Mouse (Mus musculus) gastrocnemius, adult 18-20 months (tissue): ENCODE data around the gene Coro2a. TPM values are rescaled to one million over a fixed set of nuclear protein-coding genes. Genes with fewer than 3 reads are reported as not detected.
"Not testable (repeated sequence)": the region's sequence is repeated elsewhere in the genome, so short reads cannot be mapped to it uniquely, and the experiment has no call there.

Experiments
- DNase-seq: peaks from one replicate; pipeline ENCODE4 v3.0.0; 2021; ENCODE audit warnings: low spot score
- long read RNA-seq, 2 experiments: library from polyadenylated mRNA; stranded (forward); transcript quantifications; one replicate each; pipeline ENCODE4 v2.0.0; 2021
- total RNA-seq, 2 experiments: library from RNA; stranded (reverse); gene quantifications; 2 replicates each; pipeline ENCODE4 v1.2.3; 2021

Coro2a gene
- total RNA-seq: under 1 TPM; 0.11 to 0.26 TPM
- long read RNA-seq, experiment 1: 0 reads
- long read RNA-seq, experiment 2: 0 reads

DNA sequence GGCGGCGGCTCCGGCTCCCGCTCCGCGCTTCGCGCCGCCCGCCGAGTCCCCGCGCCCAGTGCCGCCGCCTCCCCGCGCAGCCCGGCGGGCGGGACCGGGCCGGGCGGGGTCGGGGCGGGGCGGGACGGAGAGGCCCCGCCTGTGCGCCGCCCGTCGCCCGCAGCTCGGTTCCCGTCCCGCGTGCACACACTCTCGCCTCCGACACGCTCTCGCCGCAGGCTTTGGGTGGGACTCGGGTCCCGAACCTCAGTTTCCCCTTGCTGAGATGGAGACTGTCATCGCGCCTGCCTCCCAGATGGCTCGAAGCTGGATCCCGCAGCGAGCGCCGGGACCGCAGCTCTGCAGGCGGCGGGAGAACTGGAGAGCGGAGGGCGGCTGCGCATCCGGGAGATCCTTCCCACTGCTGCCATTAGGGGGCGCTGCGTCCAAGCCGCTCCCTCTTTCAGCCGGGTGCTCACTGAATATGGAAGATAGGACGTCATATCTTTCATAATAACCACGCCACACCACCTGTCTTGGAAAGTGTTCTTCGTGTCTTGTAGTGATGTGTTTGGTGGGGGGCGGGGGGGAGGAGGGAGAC, at the start of gene Coro2a:
TSS of gene Coro2a (minus strand) at position 359 of the 580 bp plus-strand sequence.
- DNase-seq: peak; percentile 75

DNA sequence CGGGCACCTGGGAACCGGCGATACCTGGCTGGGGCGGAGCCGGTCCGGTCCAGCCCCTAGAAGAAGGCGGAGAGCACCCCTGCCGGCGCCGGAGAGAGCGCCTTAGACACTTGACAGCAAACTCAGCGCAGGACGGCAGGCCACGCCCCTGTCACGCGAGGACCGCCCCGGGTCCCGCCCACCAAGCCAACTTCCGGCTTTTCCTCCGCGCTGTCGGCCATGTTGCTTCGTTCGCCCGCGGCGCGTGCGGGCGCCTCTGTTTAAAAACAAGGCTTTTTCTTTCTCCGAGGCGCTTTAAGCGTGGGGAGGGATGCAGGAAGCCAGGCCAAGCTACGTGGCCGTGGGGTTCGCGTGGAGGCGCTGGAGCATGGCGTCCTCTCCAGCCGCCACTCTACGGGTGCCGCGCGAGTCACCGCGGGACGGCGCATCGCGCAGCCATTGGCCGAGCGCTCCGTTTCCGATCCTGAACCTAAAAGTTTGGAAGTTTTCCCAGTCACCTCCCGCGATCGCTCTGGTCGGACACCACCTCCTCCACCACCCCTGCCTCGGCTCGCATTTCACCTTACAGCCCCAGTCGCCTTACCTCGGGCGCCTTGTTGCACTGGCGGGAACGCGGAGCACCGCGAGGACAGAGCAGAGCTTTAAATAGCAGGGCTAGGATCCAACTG, 48.2 kb upstream of the Coro2a start, which contains the start of gene Tbc1d2:
TSS of gene Tbc1d2 (minus strand) at position 124 of the 668 bp plus-strand sequence.
- peak; percentile 94 for DNase-seq

DNA sequence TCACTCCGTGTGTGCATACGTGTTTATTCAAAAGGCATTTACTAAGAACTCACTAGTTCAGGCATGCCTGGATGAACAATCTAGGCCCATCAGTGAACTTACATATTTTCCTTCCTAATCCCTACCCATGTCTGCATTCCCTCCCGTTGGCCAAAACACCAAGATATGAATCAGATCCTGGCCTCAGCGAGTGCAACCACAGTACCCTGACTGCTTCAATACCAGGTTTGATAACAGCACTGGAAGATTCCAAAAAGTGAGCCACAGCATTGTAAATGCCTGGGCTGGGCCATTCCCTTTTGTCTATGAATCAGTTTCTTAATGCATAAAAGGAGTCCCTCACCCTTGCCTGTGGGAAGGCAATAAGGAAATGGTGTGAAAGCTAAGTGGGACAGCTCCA, 47.2 kb upstream of the Coro2a start:
- DNase-seq: no peak

DNA sequence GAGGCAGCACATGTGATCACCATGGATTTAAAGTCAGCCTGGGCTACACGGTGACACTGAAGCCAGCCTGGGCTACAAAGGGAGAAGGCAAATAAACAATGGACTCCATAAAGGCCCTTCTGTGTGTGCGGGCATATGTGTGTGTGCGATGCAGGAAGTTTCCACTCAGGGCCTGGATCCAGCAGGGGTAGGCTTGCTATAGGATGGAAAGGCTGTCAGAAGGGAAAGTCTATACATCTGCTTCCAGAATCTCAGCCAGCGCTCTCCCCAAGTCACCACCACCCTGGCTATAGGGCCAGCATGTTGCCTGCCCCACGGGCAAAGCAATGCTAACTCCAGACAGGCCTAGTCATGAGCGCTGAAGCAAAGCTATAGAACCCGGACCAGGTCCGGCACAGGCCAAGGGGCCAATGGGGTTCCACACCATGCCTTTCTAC, 41.7 kb upstream of the Coro2a start:
- DNase-seq: no peak

DNA sequence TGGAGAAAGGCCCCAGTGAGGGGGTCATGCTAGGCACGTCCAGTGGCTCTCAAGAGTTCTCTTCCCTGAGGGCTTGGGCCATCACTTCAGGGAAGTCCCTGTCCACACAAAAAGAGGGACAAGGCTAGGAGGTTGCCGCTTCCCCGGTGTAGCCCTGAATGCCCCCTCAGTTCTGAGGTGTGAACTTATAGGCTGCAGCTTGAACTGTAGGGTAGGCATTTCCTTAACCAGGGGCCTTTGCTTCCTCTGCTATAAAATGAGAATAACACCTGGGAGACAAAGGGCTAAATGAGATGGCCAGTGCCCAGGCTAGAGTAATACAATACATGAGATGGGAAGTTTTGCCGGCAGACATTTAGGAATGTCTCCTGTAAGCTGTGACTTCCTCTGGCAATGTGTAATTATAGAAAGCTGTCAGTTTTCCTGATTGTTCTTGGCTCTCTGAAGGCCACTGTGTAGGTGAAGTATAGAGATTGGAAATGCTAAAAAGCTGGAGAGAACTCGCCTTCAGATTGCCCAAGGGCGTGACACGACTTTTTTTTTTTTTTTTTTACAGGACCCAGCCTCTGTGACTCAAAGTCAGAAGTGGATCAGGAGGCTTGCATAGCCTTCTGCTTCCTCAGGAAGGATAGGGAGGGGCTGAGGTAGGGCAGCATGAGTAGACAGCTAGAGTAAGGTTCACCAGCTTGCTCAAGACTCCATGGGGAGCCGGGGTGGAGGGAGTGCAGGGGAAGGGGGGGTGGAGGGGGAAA, 41.1 kb upstream of the Coro2a start:
- no peak for DNase-seq

DNA sequence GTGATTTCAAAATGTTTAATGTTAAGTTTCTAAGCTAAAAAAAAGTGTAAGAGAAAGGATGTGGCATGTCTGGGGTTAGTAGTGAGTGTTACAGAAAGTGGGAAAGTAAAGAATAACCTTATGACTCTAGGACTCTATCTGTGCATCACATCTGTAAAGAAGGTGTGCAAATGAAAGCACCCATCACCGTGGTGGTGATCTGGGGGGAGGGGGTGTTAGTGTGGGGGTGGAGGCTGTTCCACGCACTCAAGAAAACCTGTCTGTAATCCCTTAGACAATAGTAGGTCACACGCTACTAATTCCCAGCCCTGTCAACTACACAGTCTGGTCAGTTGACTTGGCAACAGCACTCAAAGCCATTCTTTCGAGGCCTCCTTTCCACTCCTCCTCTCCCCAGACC, 39.3 kb upstream of the Coro2a start:
- DNase-seq: no peak

DNA sequence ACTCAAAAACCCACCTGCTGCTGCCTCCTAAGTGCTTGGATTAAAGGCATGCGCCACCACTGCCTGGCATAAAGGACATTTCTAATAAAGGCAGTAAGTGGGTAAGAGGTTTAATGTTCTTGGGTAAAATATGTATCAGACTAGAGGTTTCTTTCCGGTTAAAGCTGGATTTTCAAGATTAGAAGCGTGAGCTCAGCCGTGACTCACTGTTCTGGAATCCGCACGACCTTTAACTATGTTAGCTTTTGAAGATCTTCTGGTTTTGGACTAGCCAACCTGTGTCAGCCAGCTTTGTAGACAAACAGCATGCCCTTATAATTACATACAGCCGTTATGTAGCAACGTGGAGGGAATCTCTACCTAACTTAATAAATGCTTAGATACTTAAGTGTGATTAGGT, 37.9 kb upstream of the Coro2a start:
- DNase-seq: no peak

DNA sequence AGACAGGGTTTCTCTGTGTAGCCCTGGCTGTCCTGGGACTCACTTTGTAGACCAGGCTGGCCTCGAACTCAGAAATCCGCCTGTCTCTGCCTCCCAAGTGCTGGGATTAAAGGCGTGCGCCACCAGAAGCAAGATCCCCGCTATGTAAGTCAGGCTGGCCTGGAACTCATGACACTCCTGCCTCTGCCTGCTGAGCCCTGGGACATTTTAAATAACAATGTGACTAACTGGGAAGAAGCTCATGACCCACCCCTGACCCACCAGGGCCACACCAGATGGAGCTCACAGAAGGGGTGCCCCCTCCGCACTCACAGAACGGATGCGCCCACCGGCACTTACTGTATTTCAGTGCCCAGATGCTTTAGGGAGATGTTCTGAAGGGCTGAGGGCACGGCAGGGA, 35.2 kb upstream of the Coro2a start:
- not testable (repeated sequence) for DNase-seq

DNA sequence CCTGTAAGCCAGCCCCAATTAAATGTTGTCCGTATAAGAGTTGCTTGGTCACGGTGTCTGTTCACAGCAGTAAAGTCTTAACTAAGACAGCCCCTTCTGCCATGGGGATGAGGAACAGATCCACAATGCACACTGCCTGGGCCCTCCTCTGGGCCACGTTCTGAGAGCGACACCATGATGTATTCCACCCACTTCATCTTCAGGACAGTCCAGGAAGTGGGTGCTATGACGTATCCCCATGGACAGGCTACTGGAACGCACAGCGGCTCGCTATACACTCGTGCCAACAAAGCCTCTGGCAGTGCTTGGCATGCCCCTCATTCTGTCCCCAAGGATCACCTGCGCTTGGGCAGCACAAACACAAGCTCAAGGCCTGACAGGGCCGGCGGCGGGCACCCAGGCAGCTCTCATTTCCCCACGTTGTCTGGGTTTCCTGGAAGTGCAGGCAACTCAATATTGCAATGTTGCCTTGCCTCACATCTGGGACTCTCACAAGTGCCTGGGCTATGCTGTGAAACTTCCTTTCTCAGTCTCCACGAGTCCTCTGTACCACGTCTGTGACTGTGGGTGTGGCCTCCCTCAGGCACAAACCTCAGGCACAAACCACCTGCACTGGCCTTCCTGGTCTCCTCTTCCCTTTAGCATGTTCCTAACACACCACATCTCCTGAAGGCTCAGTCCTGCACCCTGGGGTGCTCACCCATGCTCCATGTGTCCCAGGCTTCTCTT, 33.9 kb upstream of the Coro2a start:
- no peak for DNase-seq

DNA sequence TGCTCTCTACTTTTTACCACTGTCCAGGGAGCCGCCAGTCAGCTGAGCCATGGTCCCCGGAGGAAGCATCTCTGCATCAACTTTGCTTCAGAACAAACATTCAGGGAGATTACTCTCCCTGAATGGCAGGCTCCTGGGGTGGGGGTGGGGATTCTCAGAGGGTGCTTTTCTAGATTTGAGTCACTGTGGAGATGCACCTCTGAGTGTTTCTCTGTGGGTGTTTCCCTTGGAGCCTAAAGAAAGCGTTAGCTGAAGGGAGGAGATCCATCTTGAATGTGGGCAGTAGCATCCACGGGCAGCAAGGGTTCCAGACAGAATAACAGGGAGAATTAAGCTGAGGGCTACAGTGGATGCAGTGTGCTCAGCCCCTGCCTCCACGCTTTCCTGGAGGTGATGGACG, 32.9 kb upstream of the Coro2a start:
- no peak for DNase-seq

DNA sequence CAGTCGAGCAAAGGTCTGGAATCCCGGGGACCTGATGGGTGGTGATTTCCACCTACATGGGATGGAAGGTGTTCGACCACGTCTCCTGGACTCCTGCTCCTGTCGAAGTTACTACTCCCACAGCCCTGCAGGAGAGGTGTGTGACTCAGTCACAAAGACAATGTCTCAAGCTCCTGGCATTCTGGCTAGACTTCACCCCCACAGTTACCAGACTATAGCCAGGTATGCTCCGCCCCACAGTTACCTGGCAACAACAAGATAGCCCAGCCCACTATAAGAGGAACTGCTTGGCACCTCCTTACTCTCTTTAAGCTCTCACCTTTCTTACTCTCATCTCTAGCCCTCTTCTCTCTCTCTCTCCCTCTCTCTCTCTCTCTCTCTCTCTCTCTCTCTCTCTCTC, 31.6 kb upstream of the Coro2a start:
- not testable (repeated sequence) for DNase-seq

DNA sequence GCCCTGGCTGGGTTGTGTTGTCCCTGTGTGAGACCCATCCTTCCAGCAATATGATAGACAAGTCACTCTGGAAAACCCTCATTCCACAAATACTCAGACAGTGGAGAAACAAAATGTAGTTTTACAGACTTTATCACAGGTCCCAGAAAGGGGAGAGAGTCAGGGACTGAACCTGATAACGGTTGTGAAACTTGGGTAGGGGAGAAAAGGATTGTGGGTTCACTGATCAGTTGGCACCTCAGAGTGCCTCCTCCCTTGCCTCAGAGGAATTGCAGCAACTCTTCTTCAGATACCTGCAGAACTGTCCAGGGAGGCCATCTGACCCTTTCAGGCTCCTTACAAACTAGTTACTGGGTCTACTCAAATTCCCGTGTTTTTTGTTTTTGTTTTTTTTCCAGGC, 30.5 kb upstream of the Coro2a start:
- no peak for DNase-seq

DNA sequence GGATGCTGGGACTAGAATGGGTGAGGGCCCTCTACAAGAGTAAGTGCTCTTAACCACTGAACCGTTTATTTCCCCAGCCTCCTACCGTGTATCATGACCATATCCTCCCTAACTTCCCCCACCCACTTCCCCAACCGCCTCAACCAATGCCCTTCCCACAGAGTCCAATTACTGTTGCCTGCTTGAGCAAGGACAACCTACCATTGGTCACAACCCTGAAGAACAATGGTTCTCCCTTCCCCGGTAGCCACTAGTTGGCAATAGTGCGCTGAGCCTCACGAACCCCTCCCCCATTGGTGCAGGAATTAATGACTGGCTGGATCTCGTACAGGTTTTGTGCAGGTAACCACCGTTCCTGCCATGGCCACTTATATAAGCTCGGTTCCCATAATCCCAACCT, 28.4 kb upstream of the Coro2a start:
- DNase-seq: no peak

DNA sequence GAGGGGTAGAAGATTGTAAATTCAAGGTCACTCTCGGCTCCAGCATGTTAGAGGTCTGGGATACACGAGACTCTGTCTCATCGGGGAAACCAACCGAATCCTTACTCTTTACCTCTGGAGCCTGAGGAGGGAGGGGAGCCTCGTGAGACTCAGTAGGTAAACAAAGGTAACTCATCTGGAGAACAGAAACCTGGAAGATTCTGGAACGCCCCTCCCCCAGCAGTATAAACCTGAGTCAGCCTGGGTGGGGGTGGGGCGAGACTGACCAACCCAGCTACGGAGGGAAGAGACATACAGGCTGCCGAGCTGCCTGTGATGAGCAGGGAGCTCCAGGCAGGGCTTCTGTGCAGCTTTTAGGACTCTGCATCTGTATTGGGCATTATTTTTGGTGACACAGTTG, 26.9 kb upstream of the Coro2a start:
- DNase-seq: no peak

DNA sequence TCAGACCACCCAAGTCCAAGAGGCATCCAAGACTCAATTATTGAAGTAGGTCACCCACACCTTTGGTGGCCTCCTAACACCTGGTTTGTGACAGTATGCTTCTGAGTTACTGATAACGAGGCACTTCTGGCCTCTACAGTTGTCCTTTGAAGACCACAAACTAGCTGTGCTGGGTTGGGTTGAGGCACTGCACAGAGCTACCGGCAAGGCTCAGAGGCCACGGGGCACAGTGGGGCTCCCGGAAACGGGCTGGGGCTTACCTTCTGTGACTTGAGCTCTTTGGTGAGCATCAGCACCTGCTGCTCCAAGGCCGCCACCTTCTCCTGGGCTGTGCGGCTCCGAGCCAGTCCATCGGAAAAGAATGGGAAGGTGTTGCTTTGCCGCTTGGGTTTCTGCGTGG, 26.1 kb upstream of the Coro2a start:
- DNase-seq: no peak

DNA sequence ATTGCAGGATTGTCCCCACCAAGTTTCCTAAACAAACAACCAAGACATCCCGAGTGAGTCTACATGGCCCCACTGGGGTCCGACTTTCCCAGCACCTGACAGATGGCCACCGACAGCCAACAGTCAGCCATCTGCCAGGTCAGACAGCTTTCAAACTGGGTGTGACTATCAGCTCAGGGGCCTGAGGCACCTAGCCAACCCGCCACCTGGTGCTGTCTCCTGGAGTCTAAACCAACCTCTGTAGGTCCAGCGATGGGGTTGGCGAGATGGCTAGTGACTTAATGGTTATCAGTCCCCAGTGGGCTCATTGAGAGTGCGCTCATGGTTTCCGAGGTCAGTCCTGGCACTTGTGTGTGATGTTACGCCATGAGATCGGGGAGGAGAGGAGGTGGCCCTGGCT, 23.1 kb upstream of the Coro2a start:
- no peak for DNase-seq

DNA sequence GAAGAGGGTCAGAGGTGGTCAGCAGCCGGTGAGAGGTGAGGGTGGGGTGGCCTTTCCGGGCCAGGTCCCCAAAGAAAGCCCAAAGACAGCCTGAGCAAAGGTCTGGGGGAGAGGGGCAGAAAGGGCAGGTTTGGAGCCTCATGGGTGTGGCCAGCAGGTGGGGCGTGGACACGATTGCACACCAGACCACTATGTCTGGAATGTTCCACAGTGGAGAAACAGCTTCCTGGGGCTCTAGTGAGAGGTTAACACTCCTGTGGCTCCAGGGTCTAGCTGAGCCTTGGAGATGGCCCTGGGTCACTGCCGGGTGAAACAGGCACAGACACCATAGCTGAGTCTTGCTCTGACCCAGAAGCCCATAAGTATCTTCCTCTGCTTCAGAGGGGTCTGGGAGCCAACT, 21.0 kb upstream of the Coro2a start:
- no peak for DNase-seq

DNA sequence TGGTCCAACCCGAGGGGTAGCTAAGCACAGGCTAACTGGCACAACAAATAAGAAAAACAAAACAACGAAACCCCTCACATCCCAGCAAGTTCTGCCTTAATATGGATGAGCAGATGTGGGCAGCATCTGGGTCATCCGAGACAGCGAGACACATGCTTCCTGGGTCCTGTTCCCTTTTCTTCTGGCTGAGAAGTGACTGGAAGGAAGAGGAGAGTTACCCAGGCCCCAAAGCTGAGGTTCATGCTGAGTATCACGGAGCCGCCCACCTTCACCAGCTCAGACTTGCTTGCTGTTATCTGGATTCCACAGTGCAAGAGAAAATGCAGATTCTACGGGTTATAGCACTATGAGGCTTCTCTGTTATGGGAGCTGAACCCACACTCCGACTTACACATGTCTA, 18.9 kb upstream of the Coro2a start:
- DNase-seq: no peak

DNA sequence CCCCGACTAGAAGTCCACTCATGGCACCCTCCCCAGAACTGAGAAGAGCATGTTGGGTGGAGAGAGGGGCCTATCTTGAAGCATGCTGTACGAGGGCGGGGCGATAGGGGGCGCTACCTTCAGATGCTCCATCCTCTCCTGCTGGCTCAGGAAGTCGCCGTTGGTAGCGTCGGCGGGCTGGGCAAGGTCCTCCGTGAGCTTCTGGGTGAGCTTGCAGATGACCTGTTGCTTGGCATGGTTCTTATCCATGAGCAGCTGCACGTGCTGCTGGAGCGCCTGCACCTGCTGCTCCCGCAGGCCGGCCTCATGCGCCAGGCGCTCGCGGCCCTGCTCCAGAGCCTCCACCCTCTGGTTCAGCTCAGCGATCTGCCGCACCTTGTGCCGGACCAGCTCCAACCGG, 18.3 kb upstream of the Coro2a start:
- DNase-seq: no peak

DNA sequence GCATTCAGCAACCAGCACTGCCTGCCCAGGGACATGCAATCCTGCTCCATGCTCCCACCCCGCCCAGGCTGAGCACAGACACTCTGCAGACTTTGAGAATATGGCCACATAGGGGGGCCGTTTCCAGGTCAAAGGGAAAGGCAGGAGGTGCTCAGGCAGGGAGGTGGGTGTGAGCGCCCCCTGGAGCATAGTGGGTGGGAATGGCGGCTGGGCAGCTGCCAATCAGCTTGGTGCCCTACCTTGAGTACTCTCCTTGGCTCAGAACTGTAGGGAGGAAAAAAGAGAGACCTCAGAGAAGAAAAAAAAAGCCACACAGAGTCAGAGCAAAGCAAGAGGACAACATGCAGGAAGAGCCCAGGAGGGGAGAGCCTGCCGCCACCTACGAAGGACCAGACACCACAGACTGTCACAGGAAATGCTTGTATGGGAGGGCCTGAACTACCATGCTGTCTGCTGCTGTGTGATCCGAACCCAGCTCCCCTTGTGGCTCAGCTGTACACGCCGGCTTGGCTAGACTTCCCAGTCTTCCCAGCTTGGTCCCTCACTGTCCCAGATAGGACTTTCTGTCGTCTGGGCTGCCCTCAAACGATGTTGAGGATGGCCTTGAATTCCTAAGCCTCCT, 16.3 kb upstream of the Coro2a start:
- no peak for DNase-seq

DNA sequence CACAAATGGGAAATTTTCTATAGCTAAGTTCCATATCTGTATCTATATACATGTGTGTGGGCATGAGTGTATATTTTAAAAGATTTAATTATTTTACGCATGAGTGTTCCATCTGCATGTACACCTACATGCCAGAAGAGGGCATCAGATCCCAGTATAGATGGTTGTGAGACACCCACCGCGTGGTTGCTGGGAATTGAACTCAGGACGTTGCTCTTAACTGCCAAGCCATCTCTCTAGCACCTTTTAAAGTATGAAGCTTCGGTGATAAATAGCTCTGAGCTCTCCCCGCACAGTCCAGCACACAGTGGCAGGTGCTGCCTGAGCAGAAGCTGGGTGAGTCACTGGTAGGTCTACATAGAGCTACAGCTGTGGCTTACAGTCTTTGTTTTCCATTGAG, 15.4 kb upstream of the Coro2a start:
- no peak for DNase-seq

DNA sequence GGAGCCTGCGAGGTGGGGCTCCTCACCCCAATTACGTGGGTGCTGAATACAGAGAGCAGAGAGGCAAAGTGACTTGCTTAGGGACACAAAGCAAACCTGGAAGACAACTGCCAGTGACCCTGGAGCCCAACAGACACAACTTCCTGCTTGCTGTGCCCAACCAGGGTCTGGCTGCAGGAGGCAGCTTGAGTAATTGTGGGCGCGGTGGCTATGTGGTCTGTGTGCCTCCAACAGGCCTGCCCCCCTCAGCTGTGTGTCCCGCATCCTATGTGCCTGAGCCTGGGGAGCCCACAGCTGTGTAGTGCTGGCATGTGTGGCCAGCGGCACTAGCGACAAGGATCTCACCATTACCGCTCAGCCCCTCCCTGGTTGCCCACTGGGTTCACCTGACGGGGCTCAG, 12.6 kb upstream of the Coro2a start:
- no peak for DNase-seq
